Mouse (Mus musculus) brown adipose tissue, adult 24 weeks (tissue): ENCODE data around the gene Ttll5. TPM values are rescaled to one million over a fixed set of nuclear protein-coding genes. Genes with fewer than 3 reads are reported as not detected.

ENCODE experiments used
- H3K27ac ChIP-seq: fragments of 200-500 bp; replicated peaks from 2 replicates; pipeline ENCODE4 v1.5.1; 2012; ENCODE audit warnings: low read depth, mild to moderate bottlenecking, low read length
- H3K4me1 ChIP-seq: fragments of 200-500 bp; 2 replicates; pipeline ENCODE4 v1.6.1; 2012; ENCODE audit warnings: low read length, mixed read lengths; ENCODE audit not compliant: control insufficient read depth, insufficient read depth, insufficient read length
- H3K4me3 ChIP-seq: fragments of 200-500 bp; 2 replicates; pipeline ENCODE4 v1.5.1; 2012; ENCODE audit warnings: low read depth, mild to moderate bottlenecking, low read length, moderate library complexity; ENCODE audit not compliant: insufficient read depth
- polyA plus RNA-seq: library from polyadenylated mRNA; stranded (reverse); fragments of >200 nt; gene quantifications from 2 replicates; pipeline ENCODE4 v1.2.4, GENCODE M21; 2012; ENCODE audit not compliant: missing spikeins, insufficient read depth, insufficient read length

The Ttll5 gene
- polyA plus RNA-seq, result 10.7 and 12.2 TPM in 2 replicates

DNA sequence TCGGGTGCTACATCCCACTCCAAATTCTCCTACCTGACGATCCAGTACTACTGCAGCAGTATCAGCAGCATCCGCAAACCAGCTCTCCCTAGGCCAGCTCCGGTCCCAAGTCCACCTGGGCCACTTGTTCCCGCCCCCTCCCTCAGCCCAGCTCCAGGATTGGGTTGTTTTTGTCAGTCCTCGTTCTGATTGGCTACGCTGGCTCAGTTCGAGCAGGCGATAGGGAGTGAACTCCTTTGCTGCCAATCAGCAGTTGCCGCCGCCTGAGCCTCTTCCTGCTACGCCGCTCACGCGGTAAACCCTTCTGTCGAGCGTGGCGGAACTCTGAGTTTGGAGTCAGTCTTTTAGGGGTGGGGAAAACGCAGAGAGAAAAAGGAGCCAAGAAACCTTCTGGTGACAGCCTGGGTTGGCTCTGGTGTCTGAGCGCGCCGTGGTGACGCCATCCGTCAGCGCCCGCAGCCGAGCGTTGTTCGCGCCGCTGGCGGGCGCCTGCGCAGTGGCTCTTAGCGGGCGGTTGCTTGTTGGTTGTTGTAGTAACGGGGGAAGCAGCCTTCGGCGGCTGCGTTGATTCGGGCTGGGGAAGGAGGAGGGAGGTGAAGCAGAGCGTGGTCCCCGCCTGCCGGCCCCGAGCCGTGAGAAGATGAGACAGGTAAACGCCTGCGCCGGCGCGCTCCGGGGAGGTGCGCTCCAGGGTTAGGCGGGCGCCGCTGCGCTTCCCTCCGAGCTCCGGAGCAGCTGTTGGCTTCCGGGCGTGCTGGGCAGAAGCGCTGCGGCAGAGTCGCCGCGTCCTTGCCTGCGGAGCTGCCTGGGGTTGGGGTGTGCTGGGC lies at the start of gene Ttll5, which contains the start of gene Erg28:
Gene Ttll5 (plus strand): TSS at position 222 of the 827 bp plus-strand sequence.
Gene Erg28 (minus strand): TSS at position 113 of the 827 bp plus-strand sequence.
- no peaks in the 10 kb centered on the region; the same call in 1 of the 2 replicates for H3K4me1 ChIP-seq
- H3K4me3 ChIP-seq, result peak within 1 kb of the TSS; percentile 85
- peak within 1 kb of the TSS; percentile 91 for H3K27ac ChIP-seq

DNA sequence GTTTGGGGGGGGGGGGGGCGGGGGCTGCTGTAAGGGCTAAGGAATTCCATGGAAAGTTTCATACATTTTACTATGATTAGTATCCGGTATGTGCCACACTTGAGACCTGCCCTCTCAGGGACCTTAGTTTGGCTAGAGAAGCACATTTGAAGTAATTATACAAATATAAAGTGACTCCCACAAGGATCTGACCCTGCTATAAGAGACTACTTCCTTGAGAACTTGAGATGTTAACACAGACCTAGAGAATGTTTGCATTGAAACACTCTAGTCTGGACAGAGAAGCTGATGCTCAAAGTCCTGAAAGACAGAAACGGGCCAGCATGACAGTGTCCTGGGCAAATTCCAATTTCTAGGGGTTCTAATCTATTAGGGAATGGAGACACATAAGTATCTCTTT lies 45.5 kb upstream of the Ttll5 start:
- peaks cover 6% of the 10 kb centered on the region; the same call in 1 of the 2 replicates for H3K4me1 ChIP-seq
- H3K4me3 ChIP-seq, result no peak overlapping the region
- no peak overlapping the region for H3K27ac ChIP-seq

GRCm38 (mm10) chr12:85779707-85780106 lies 44.8 kb upstream of the Ttll5 start:
- Histone ChIP-seq H3K4me1 (peaks cover 6% of the 10 kb centered on the region; the same call in 1 of the 2 replicates), H3K4me3 (no peak overlapping the region), H3K27ac (no peak overlapping the region)

DNA sequence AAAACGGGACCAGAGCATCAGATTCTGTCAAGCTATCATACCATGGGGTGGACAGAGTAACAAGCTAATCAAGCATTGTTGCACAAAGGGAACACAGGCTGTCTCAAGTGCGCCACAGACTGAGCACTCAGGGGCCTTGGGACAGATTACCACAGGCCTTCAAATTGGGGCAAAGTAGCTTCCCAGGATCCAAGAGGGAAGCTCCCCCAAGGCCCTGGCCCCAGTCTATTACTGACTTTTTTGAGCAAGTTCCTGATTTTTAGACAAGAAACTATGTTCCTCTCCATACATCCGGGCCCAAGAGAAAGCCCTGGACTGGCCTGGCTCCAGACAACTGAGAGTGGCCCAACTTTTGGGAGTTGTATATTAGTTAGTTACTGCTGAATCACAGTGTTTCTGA lies 42.9 kb upstream of the Ttll5 start:
- Histone ChIP-seq H3K27ac (0 out of 2 replicates have a peak overlapping the region, but pooled peaks have one; percentile 43), H3K4me1 (peaks cover 12% of the 10 kb centered on the region; the same call in 1 of the 2 replicates), H3K4me3 (no peak overlapping the region)

DNA sequence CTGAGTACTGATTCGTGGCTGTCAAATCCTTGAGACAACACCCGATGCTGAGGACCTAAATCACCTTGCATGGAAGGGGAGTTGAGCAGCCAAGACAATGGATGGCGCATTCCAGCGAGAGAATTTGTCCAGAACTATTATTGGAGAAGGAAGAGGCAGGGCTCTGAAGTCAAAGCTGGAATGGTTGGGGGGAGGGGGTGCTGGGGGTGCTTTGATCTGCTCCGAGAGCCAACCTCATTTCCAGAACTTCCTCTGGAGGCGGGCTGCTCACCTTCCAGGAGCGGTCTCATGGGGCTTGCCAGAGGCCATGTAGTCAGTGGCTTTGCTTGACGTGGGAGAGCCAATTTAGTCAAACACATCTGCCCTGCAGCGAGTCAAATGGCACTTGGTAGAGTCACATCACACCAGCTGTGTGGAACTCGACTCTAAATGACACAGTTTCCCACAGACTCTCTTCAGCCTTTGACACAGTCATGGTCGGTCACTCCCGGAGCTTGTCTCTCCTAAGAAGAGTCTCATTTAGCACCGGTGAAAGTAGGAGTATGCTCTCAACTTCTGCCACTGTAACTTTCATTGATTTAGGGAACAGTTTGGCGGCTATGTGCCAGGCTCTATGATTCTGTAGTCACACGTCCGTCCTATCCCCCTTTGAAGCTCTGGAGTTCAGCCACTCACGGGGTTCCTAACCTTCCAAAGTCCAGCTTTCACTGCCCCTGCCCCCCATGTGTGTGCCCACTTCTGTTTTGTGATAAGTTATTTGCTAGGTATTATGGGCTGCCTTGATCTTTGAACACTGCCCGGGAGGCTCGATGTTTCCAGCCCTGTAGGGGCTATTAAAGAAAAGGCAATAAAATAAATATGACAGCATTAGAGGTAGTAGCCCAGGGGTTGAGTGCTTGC lies 39.3 kb upstream of the Ttll5 start:
- Histone ChIP-seq H3K4me3 (no peak overlapping the region), H3K27ac (0 out of 2 replicates have a peak overlapping the region, but pooled peaks have one; percentile 18), H3K4me1 (peaks cover 12% of the 10 kb centered on the region; the same call in 1 of the 2 replicates)

DNA sequence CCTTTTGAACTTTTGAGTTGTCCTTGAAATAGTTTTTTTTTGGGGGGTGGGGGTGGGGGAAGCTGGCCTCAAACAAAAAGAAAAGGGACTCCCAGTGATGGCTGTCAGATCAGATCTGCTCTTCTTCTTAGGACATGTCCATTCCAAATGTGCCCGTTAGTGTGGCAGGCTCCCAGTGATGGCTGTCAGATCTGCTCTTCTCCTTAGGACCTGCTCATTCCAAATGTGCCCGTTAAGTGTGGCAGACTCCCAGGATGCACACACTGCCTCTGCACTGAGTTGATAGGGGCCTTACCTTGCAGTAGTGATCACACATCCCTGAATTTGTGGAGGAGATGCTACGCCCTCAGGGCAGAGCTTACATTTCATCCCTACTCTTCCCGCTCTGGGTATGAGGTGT lies 32.3 kb upstream of the Ttll5 start:
- Histone ChIP-seq H3K4me1 (no peaks in the 10 kb centered on the region), H3K27ac (no peak overlapping the region), H3K4me3 (no peak overlapping the region)

- Histone ChIP-seq H3K4me1 (no peaks in the 10 kb centered on the region), H3K27ac (no peak overlapping the region), H3K4me3 (no peak overlapping the region)
Measured at GRCm38 (mm10) chr12:85792821-85793346, 31.6 kb upstream of the Ttll5 start.

GRCm38 (mm10) chr12:85794094-85794493 lies 30.4 kb upstream of the Ttll5 start:
- Histone ChIP-seq H3K27ac (no peak overlapping the region), H3K4me1 (no peaks in the 10 kb centered on the region), H3K4me3 (no peak overlapping the region)

GRCm38 (mm10) chr12:85795551-85795950 lies 28.9 kb upstream of the Ttll5 start:
- Histone ChIP-seq H3K4me3 (no peak overlapping the region), H3K4me1 (no peaks in the 10 kb centered on the region), H3K27ac (no peak overlapping the region)

- Histone ChIP-seq H3K27ac (no peak overlapping the region), H3K4me1 (no peaks in the 10 kb centered on the region), H3K4me3 (no peak overlapping the region)
Measured at GRCm38 (mm10) chr12:85800031-85800430, 24.4 kb upstream of the Ttll5 start.

- no peak overlapping the region for H3K27ac ChIP-seq
- H3K4me3 ChIP-seq, result no peak overlapping the region
- H3K4me1 ChIP-seq, result peaks cover 4% of the 10 kb centered on the region
Measured at GRCm38 (mm10) chr12:85809726-85810125, 14.7 kb upstream of the Ttll5 start.

GRCm38 (mm10) chr12:85810959-85811358 lies 13.5 kb upstream of the Ttll5 start:
- Histone ChIP-seq H3K4me3 (no peak overlapping the region), H3K27ac (no peak overlapping the region), H3K4me1 (peaks cover 4% of the 10 kb centered on the region)

DNA sequence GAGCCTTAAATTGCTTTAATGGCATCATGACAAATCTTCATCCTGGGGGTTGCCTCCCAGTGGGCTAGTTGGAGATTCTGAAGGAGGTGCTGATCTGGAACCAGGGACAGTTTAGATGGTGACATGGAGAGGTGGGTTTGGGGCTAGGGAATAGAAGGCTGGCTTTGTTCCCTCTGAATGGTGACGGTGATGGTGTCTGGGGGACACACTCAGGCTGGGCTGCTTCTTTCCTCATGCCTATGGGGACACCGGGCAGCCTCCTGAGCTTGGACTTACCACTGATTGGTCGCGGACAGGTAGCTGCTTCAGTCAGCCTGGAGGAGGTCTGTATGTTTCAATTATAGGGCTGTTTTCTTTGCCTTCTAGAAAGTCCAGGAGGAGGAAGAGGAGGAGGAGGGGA lies 12.8 kb upstream of the Ttll5 start:
- Histone ChIP-seq H3K27ac (no peak overlapping the region), H3K4me3 (no peak overlapping the region), H3K4me1 (peaks cover 4% of the 10 kb centered on the region)

DNA sequence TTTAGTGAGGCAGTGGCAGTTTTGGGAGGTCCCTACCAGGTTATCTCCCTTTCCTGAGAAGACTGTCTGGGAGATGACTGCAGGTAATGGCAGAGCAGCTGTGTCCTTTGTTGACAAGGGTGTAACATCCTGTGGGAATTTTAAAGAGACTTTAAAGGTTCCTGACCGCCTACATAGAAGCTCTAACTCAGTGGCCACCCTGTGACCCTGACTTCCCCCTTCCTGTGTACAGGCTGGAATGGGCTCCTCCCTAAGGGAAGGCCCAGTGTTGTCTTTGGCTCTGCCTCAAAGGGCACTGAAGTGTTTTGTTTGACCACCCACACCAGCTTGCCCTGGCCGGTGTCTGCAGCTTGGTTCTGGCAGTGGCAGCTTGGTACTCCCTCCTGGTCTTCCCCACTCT lies 10.9 kb upstream of the Ttll5 start:
- peaks cover 4% of the 10 kb centered on the region for H3K4me1 ChIP-seq
- H3K27ac ChIP-seq, result no peak overlapping the region
- no peak overlapping the region for H3K4me3 ChIP-seq

GRCm38 (mm10) chr12:85822051-85822450 lies 2.4 kb upstream of the Ttll5 start:
- Histone ChIP-seq H3K4me1 (no peaks in the 10 kb centered on the region; the same call in 1 of the 2 replicates), H3K4me3 (no peak overlapping the region), H3K27ac (no peak overlapping the region)
